Mouse (Mus musculus) heart, embryonic 15.5 days (tissue): ENCODE results near the gene Srp72. TPM values are rescaled to one million over a fixed set of nuclear protein-coding genes. Genes with fewer than 3 reads are reported as not detected.
A peak's percentile ranks its signal among the peaks of the same experiment; 100 is the strongest.

Source experiments
- ATAC-seq: fragments of 200-750 bp; cut with Nextera tagmentation; replicated peaks from 2 replicates; pipeline ENCODE4 v1.8.0; 2017; ENCODE audit warnings: low read depth, moderate TSS enrichment; ENCODE audit not compliant: insufficient number of reproducible peaks, insufficient read depth, low FRiP score
- H3K27ac ChIP-seq: fragments of 300-500 bp; sonication (generic); 2 replicates; pipeline ENCODE4 v1.5.1; 2015; ENCODE audit warnings: mild to moderate bottlenecking, inconsistent platforms
- H3K27me3 ChIP-seq: fragments of 300-500 bp; sonication (generic); 2 replicates; pipeline ENCODE4 v1.6.1; 2015; ENCODE audit warnings: inconsistent platforms
- H3K36me3 ChIP-seq: fragments of 300-500 bp; sonication (generic); 2 replicates; pipeline ENCODE4 v1.6.1; 2015; ENCODE audit warnings: mild to moderate bottlenecking, inconsistent platforms
- H3K4me1 ChIP-seq: fragments of 300-500 bp; sonication (generic); replicated peaks from 2 replicates; pipeline ENCODE4 v1.6.1; 2015; ENCODE audit warnings: inconsistent platforms
- H3K4me2 ChIP-seq: fragments of 300-500 bp; sonication (generic); 2 replicates; pipeline ENCODE4 v1.6.1; 2015; ENCODE audit warnings: inconsistent platforms, mild to moderate bottlenecking, moderate library complexity
- H3K4me3 ChIP-seq: fragments of 300-500 bp; sonication (generic); 2 replicates; pipeline ENCODE4 v1.5.1; 2015; ENCODE audit warnings: mild to moderate bottlenecking, inconsistent platforms
- H3K9ac ChIP-seq: fragments of 300-500 bp; sonication (generic); 2 replicates; pipeline ENCODE4 v1.6.1; 2015; ENCODE audit warnings: mild to moderate bottlenecking, inconsistent platforms
- H3K9me3 ChIP-seq: fragments of 300-500 bp; sonication (generic); replicated peaks from 2 replicates; pipeline ENCODE4 v1.6.1; 2016; ENCODE audit warnings: inconsistent platforms
- WGBS: fragments of 180-500 bp; shearing (Covaris S2); methylation state at CpG from one replicate; pipeline ENCODE4 v1.1.7; 2015; ENCODE audit warnings: mixed read lengths; 5-methylcytosine and 5-hydroxymethylcytosine counted together
- polyA plus RNA-seq: library from polyadenylated mRNA; unstranded; fragments of >200 nt; fragmentation: Nextera tagmentation; extraction: Ambion mirVana; gene quantifications from 2 replicates; pipeline ENCODE4 v1.2.1, GENCODE M21; 2015

Gene Srp72
- 41.2 and 59.1 TPM in 2 replicates for polyA plus RNA-seq

DNA sequence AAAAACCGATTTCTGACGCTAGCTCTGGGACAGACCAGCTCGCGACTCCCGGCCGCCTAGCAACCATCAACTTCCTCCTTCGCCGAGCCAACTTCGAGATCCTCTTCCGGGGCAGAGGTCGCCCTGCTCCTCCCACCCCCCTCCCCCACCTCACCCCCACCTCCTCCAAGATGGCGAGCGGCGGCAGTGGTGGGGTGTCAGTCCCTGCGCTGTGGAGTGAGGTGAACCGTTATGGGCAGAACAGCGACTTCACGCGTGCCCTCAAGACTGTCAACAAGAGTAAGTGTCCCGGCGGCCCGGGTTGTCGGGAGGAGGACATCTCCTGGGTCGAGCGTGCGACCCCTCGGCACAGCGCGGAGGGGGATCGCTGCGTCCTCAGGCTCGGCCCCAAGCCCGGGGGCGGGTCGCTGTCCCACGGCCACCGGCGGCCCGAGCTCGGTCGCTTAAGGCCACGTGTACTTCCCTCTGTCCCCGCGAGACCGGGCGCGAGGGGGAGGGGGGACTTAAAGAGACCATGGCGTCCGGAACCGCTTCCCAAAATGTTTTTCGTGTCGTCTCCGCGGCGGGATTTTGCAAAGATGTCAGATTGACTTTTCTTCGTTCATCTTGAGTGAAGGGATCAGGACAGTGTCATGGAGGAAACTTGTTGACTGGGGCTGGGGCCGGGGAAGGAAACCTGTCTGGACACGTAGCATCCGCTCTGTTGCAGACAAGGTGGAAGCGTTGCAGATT, at the start of gene Srp72:
Srp72 (plus strand) TSS at position 130 of the 732 bp plus-strand sequence.
- Histone ChIP-seq H3K9me3 (no peaks in the 10 kb centered on the region), H3K36me3 (peaks cover 33% of the 10 kb centered on the region), H3K27ac (peak within 1 kb of the TSS; percentile 92), H3K9ac (peak within 1 kb of the TSS; percentile 87), H3K4me1 (peaks cover 13% of the 10 kb centered on the region), H3K4me2 (peak within 1 kb of the TSS; percentile 87), H3K27me3 (no peaks in the 10 kb centered on the region), H3K4me3 (peak within 1 kb of the TSS; percentile 88)
- under 1% methylated on average over 60 of the region's 60 CpGs for WGBS
- peak; percentile 91 for ATAC-seq

DNA sequence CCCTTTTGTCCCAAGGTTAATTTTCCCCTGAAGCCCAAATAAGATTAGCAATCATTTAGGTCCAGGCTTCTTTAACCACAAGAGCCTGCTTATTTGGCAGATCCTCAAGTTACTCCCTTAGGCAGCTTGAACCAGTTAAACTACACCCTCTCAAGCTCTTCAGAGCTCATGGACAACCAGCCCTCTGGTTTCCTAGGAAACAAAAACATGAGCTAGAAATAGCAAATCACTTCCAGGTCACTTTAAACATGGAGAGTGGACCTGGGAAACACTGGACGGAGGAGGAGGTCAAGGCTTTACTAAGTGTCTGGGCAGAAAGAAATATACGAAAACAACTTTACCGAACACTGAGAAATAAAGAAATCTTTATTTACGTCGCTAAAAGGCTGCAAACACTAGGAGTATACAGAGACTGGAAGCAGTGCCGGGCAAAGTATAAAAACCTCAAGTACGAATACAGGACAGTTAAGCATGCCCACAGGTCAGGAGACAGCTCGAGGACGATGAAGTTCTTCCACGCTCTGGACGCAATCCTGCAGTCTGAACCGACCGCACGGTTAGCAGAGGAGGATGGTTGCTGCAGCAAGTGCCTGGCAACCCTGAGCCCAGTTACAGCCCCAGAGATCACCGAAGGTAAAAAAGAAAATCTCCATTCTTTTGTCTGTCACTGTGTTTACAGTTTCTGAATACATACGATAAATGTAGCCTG, 46.2 kb upstream of the Srp72 start:
- ATAC-seq = 0 out of 2 replicates have a peak, but pooled peaks have one; percentile 58
- no peaks in the 10 kb centered on the region for H3K27me3 ChIP-seq
- peaks cover 20% of the 10 kb centered on the region for H3K36me3 ChIP-seq
- WGBS = 42% methylated on average over 16 of the region's 16 CpGs
- peak overlapping the region; percentile 27 for H3K4me3 ChIP-seq
- no peaks in the 10 kb centered on the region for H3K9me3 ChIP-seq
- H3K4me2 ChIP-seq = peak overlapping the region; percentile 58
- H3K4me1 ChIP-seq = peaks cover 25% of the 10 kb centered on the region
- H3K9ac ChIP-seq = 0 out of 2 replicates have a peak overlapping the region, but pooled peaks have one; percentile 18
- H3K27ac ChIP-seq = peak overlapping the region; percentile 82

DNA sequence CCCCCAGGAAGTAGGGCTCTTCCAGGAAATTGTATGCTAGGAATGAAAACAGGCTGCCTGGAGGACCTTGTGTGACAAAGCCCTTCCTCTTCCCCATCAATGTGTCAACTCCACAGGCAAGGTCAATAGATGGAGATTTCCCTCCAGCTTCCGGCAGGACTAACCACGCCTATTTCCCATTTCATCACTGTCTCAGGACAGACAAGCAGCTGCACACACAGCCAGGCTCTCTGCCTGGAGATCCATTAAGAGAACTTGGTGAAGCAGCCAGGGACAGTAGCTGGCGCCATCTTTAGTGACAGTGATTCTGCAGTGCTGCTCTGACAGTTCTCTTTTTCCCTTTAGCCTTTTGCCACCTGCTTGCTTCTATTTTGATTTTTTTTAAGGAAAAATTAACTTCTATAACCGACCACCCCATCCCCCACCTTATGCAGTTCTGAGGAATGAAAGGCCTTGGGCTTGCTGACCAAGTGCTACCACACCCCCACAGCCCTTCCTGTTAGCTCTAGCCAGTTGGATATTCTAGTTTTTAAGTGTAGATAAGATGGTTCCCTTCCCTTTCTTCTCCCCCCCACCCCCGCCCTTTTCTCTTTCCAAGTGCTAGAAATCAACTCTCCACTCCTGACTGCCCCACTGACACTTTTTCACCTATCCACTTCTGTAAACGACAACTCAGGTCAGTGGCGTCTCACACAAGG, 45.2 kb upstream of the Srp72 start:
- H3K27ac ChIP-seq = peak overlapping the region; percentile 82
- H3K9ac ChIP-seq = no peak overlapping the region
- H3K27me3 ChIP-seq = no peaks in the 10 kb centered on the region
- peaks cover 20% of the 10 kb centered on the region for H3K36me3 ChIP-seq
- H3K9me3 ChIP-seq = no peaks in the 10 kb centered on the region
- peak; percentile 47; the same call in 1 of the 2 replicates for ATAC-seq
- H3K4me2 ChIP-seq = peak overlapping the region; percentile 58
- H3K4me1 ChIP-seq = peaks cover 25% of the 10 kb centered on the region
- no peak overlapping the region for H3K4me3 ChIP-seq
- 50% methylated on average over 7 of the region's 7 CpGs for WGBS

DNA sequence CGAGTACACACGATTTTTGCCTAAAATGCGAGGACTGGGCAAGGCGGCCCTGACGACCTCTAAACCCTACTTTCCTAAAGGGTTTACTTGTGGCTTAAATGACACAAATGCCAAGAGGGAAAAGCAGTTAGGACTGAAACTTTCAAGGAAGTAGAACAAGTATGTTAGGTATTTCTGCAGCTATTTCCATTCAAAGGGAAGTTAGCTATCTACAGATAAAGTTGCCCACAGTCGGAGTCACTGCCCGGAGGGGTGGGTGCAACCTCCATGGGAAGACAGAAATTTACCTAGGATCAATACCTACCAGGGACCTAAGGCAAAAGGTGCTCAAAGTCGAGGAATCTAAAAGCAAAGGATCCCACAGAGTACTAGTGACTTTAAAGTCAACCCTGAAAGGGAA, 34.8 kb upstream of the Srp72 start:
- no peak overlapping the region for H3K4me2 ChIP-seq
- H3K9me3 ChIP-seq = no peaks in the 10 kb centered on the region
- 68% methylated on average over 8 of the region's 8 CpGs for WGBS
- peaks cover 8% of the 10 kb centered on the region for H3K36me3 ChIP-seq
- H3K27ac ChIP-seq = no peak overlapping the region
- H3K9ac ChIP-seq = no peak overlapping the region
- no peaks in the 10 kb centered on the region for H3K27me3 ChIP-seq
- peaks cover 4% of the 10 kb centered on the region; the same call in 1 of the 2 replicates for H3K4me1 ChIP-seq
- H3K4me3 ChIP-seq = no peak overlapping the region
- no peak for ATAC-seq

DNA sequence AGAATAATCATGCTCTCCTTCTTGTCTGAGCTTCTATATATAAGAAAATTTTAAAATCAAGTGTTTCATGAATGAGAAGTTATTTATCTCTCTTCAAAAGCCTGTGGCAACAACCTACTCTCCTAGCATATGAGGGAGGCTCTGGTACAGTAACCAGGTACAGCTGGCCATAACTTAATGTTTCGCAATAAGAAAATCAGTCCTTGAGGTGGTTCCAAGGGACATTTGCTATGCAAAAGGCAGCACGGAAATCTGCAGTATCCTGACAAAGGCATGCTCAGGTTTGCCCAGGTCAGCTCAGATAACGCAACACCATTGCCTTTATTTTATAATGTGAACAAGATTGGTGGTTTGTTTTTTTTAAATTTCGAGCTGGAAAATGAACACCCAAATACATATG, 32.5 kb upstream of the Srp72 start:
- H3K27me3 ChIP-seq = no peaks in the 10 kb centered on the region
- WGBS = 81% methylated on average over 4 of the region's 4 CpGs
- no peak for ATAC-seq
- H3K9ac ChIP-seq = no peak overlapping the region
- H3K36me3 ChIP-seq = peaks cover 8% of the 10 kb centered on the region
- H3K9me3 ChIP-seq = no peaks in the 10 kb centered on the region
- H3K4me1 ChIP-seq = peaks cover 20% of the 10 kb centered on the region
- no peak overlapping the region for H3K4me3 ChIP-seq
- H3K4me2 ChIP-seq = no peak overlapping the region
- no peak overlapping the region for H3K27ac ChIP-seq

DNA sequence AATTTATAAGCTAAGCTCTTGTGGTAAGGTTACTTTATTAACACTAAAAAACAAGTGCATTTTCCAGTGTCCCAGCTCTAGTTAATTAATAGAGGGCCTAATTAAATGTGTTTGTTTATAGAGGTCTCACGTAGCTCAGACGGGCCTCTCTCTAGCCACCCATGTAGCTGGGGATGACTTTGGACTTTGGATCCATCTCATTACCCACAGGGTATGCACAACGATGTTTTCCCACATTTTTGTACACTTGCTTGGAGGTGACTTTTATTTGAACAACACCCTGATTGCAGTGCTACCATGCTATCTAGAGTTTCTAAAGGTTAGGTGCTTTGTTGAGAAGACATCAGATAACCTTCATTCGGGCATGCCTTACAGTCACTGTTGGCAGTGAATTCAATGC, 32.0 kb upstream of the Srp72 start:
- Histone ChIP-seq H3K27ac (no peak overlapping the region), H3K4me2 (no peak overlapping the region), H3K27me3 (no peaks in the 10 kb centered on the region), H3K4me1 (peaks cover 25% of the 10 kb centered on the region), H3K9me3 (no peaks in the 10 kb centered on the region), H3K9ac (no peak overlapping the region), H3K36me3 (peaks cover 8% of the 10 kb centered on the region), H3K4me3 (no peak overlapping the region)
- 91% methylated on average over 4 of the region's 4 CpGs for WGBS
- ATAC-seq = no peak

DNA sequence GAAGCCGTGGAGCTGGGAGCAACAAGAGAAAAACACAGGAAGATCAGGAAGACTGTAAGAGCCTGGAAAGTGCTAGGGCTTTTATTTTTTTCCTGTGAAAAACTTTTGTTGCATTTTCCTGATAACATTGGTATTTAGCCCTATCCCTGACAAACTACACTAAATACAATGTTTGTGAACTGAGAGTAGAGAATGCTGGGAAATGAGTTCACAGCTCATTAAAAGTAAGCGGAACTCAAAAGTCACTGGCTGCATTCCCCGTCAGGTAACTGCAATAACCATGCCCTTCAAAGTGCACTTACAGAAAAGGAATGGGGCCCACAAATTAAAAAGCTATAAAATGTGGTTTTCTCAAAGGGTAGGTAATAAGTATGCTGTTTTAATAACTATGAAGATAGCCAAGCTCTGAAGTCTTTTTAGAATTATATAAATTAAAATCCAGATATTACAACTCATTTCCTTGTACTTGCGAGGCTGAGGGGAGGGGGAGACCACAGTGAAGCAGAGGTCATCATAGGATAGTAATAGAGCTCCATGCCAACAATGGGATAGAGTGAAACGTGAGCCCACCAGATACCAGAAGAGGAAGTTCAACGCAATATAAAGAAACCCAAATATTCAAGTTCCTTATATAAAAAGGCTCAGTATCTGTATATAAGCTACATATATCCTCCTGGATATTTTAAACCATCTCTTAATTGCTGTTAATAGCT, 29.4 kb upstream of the Srp72 start:
- 63% methylated on average over 6 of the region's 6 CpGs for WGBS
- ATAC-seq = no peak
- peaks cover 39% of the 10 kb centered on the region for H3K4me1 ChIP-seq
- H3K9me3 ChIP-seq = no peaks in the 10 kb centered on the region
- no peak overlapping the region for H3K4me3 ChIP-seq
- no peak overlapping the region for H3K4me2 ChIP-seq
- peaks cover 3% of the 10 kb centered on the region for H3K36me3 ChIP-seq
- H3K9ac ChIP-seq = no peak overlapping the region
- no peak overlapping the region for H3K27ac ChIP-seq
- H3K27me3 ChIP-seq = no peaks in the 10 kb centered on the region

DNA sequence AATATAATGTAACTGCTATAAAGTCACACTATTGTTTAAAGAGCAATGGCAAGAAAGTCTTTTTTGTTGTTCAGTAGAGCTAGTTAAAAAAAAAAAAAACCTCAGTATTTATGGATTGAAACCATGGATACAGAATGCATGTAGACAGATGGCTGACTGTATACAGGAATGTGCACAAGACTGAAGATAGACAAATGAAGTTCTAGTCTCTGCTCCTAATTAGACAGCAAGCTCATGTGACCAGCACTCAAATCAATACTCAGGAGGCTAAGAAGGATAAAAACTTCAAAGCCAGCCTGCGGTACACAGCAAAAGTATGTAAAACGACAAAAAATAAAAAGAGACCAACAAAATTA, 28.8 kb upstream of the Srp72 start:
- Histone ChIP-seq H3K9me3 (no peaks in the 10 kb centered on the region), H3K4me2 (no peak overlapping the region), H3K27ac (no peak overlapping the region), H3K4me1 (peaks cover 39% of the 10 kb centered on the region), H3K4me3 (no peak overlapping the region), H3K27me3 (no peaks in the 10 kb centered on the region), H3K9ac (no peak overlapping the region), H3K36me3 (peaks cover 1% of the 10 kb centered on the region)
- 83% methylated on average over 2 of the region's 2 CpGs for WGBS
- ATAC-seq = no peak

DNA sequence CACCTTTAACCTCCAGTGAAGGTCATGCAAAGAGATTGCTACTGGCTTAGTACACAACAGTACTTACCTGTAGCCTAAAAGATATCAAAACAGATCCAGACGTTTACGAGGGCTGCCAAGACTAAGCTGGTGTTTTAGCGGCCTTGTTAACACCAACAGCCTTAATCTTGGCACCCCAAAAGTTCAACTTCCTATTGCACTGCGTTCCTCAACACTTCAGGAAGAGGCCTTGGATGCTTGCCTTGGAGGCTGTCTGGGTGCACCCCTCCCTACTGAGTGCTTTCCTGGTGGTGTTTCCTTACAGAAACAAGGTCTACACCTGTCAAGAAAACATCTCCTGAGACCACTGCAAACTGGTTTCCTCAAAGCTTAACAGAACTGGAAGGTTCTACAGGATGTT, 27.3 kb upstream of the Srp72 start:
- no peaks in the 10 kb centered on the region for H3K9me3 ChIP-seq
- H3K4me3 ChIP-seq = no peak overlapping the region
- H3K9ac ChIP-seq = no peak overlapping the region
- WGBS = 47% methylated on average over 4 of the region's 4 CpGs
- no peaks in the 10 kb centered on the region for H3K36me3 ChIP-seq
- H3K27me3 ChIP-seq = no peaks in the 10 kb centered on the region
- H3K27ac ChIP-seq = peak overlapping the region; percentile 48
- no peak overlapping the region for H3K4me2 ChIP-seq
- ATAC-seq = no peak
- H3K4me1 ChIP-seq = peaks cover 40% of the 10 kb centered on the region

DNA sequence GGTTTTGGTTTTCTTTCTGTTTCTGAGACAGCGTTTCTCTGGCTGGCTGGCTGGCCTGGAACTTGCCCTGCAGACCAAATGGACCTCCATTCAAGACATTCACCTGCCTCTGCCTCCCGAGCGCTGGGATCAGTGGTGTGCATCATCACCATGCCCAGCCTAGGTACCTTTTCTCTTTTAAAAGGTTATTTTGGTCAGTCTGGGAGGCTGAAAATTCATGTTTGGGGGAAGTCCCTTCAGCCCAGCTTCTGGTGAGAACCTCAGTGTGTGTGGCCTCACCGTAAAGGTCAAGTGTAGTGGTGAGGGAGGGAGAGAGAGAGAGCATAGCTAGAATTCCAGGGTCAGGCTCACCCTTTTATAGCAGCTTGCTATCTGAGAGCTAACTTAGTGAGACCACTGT, 26.7 kb upstream of the Srp72 start:
- Histone ChIP-seq H3K36me3 (no peaks in the 10 kb centered on the region), H3K4me2 (peak overlapping the region; percentile 23), H3K9ac (no peak overlapping the region), H3K4me1 (peaks cover 46% of the 10 kb centered on the region), H3K27me3 (no peaks in the 10 kb centered on the region), H3K9me3 (no peaks in the 10 kb centered on the region), H3K4me3 (no peak overlapping the region; the same call in 1 of the 2 replicates), H3K27ac (peak overlapping the region; percentile 48)
- WGBS = 68% methylated on average over 4 of the region's 4 CpGs
- no peak for ATAC-seq
